Comparison of ENCODE assay signal across 14 mouse cellular contexts in the genomic region with DNA sequence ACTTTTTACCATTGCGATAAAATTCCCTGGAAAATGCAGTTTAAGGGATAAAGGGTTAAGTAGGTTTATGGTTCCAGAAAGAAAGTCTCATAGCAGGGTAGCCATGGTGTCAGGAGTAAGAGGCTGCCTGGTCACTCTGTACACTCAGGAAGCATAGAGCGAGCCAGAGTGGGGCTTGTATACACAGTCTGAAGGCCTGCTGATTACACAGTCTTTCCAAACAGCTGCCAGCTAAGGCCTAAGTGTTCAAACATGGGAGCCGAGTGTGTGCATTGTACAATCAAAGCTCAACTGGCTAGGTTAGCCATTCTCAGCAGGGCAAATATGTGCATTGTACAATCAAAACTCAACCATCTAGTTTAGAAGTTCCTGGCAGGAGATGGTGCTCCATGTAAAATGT.
DNase-seq lines count a peak whose midpoint lies in the region; ATAC-seq and TF ChIP-seq lines count a peak whose summit lies in the region.
"Had no signal": no experiment of that assay in that cellular context is flagged by ENCODE, and none has a peak within 500 bp of the region (broad histone marks: within the 10 kb centered on the region; RNA-seq: fewer than 3 reads in every experiment).

No protein-coding gene starts in this region.

- peak; percentile 19 for DNase-seq in midbrain, embryonic 14.5 days
- no peak for DNase-seq in midbrain, embryonic 10.5 days (ENCODE audit: low spot score)
- peak; percentile 73 for DNase-seq in lung, postnatal 25 days (ENCODE audit: low spot score)
- DNase-seq in gastrocnemius, adult 2 months: no peak
- DNase-seq in thymus, postnatal 4 days: no peak
- DNase-seq: adrenal gland, postnatal 25 days; cerebellum, postnatal 36 days; heart, postnatal 4 days; kidney, postnatal 25 days; layer of hippocampus, postnatal 36 days had no signal

- H3K4me3 ChIP-seq in midbrain, embryonic 14.5 days (replicated peaks; ENCODE audit: low read depth, low read length): no peak overlapping the region
- no peak overlapping the region for H3K4me3 ChIP-seq in midbrain, embryonic 10.5 days
- H3K4me3 ChIP-seq in liver, embryonic 16.5 days (ENCODE audit: low read depth, low read length): no peak overlapping the region
- H3K4me3 ChIP-seq in gastrocnemius, adult 2 months: no peak overlapping the region
- H3K4me3 ChIP-seq: forebrain, embryonic 13.5 days had no signal

- no peaks in the 10 kb centered on the region for H3K36me3 ChIP-seq in midbrain, embryonic 14.5 days (ENCODE audit: control insufficient read depth, insufficient read depth, low read length)
- no peaks in the 10 kb centered on the region for H3K36me3 ChIP-seq in midbrain, embryonic 10.5 days
- no peaks in the 10 kb centered on the region for H3K36me3 ChIP-seq in liver, embryonic 16.5 days (ENCODE audit: control insufficient read depth, insufficient read depth)

- no peak overlapping the region for H3K27ac ChIP-seq in midbrain, embryonic 14.5 days (replicated peaks; ENCODE audit: low read depth, low read length)
- no peak overlapping the region for H3K27ac ChIP-seq in midbrain, embryonic 10.5 days (replicated peaks)
- 0 out of 2 replicates have a peak overlapping the region, but pooled peaks have one; percentile 7 for H3K27ac ChIP-seq in liver, embryonic 16.5 days (ENCODE audit: low read length)
- H3K27ac ChIP-seq in gastrocnemius, adult 2 months: no peak overlapping the region
- H3K27ac ChIP-seq: forebrain, embryonic 13.5 days had no signal

- WGBS in midbrain, embryonic 14.5 days: 73% methylated on average over 3 of the region's 3 CpGs
- WGBS in midbrain, embryonic 10.5 days: 78% methylated on average over 3 of the region's 3 CpGs
- WGBS in liver, embryonic 16.5 days (ENCODE audit: insufficient replicate concordance): 41% methylated on average over 3 of the region's 3 CpGs

- H3K4me1 ChIP-seq in midbrain, embryonic 14.5 days (ENCODE audit: control insufficient read depth, insufficient read depth, low read length): no peaks in the 10 kb centered on the region
- H3K4me1 ChIP-seq in midbrain, embryonic 10.5 days: no peaks in the 10 kb centered on the region
- no peaks in the 10 kb centered on the region for H3K4me1 ChIP-seq in liver, embryonic 16.5 days (ENCODE audit: control insufficient read depth, low read depth, low read length)
- H3K4me1 ChIP-seq: forebrain, embryonic 13.5 days had no signal

- no peak overlapping the region for H3K4me2 ChIP-seq in midbrain, embryonic 14.5 days (ENCODE audit: low read length)
- H3K4me2 ChIP-seq in liver, embryonic 16.5 days (ENCODE audit: low read depth, low read length): no peak overlapping the region
- H3K4me2 ChIP-seq: forebrain, embryonic 13.5 days had no signal

- no peaks in the 10 kb centered on the region for H3K27me3 ChIP-seq in midbrain, embryonic 14.5 days (ENCODE audit: control insufficient read depth, insufficient read depth, low read length)
- no peaks in the 10 kb centered on the region for H3K27me3 ChIP-seq in midbrain, embryonic 10.5 days (ENCODE audit: low read depth, poor library complexity, severe bottlenecking)
- H3K27me3 ChIP-seq in liver, embryonic 16.5 days (ENCODE audit: control insufficient read depth, insufficient read depth, low read depth, low read length): no peaks in the 10 kb centered on the region
- H3K27me3 ChIP-seq: forebrain, embryonic 13.5 days had no signal

- intact Hi-C loops in gastrocnemius, adult 2 months (cut with DNase I): no loop called here

- no peak overlapping the region for H3K9ac ChIP-seq in midbrain, embryonic 14.5 days (replicated peaks; ENCODE audit: low read length)
- H3K9ac ChIP-seq in liver, embryonic 16.5 days (ENCODE audit: low read depth, low read length): no peak overlapping the region
- H3K9ac ChIP-seq: forebrain, embryonic 13.5 days had no signal

- H3K9me3 ChIP-seq in midbrain, embryonic 14.5 days (ENCODE audit: control insufficient read depth, low read length): no peaks in the 10 kb centered on the region
- H3K9me3 ChIP-seq in midbrain, embryonic 10.5 days (replicated peaks): no peaks in the 10 kb centered on the region
- no peaks in the 10 kb centered on the region for H3K9me3 ChIP-seq in liver, embryonic 16.5 days (replicated peaks; ENCODE audit: control insufficient read depth, low read length)
- H3K9me3 ChIP-seq: forebrain, embryonic 13.5 days had no signal

- no peak for TF ChIP-seq CTCF in gastrocnemius, adult 2 months (IDR thresholded peaks at IDR 0.05)

- no peak for ATAC-seq in midbrain, embryonic 14.5 days (ENCODE audit: low FRiP score, low TSS enrichment)
- ATAC-seq in liver, embryonic 16.5 days (ENCODE audit: low read depth): peak; percentile 96
- no peak for ATAC-seq in cerebellum, adult (ENCODE audit: insufficient number of reproducible peaks, low FRiP score, low TSS enrichment)
- ATAC-seq: forebrain, embryonic 13.5 days; inflammation-experienced regulatory T-cells, adult 6 months had no signal

Comparison
In these comparisons a context has a peak if more than half of its experiments do, and no peak if none do; other contexts are left out.
1. DNase-seq: peak in midbrain, embryonic 14.5 days (single experiment) and lung, postnatal 25 days (single experiment); none in midbrain, embryonic 10.5 days (single experiment), gastrocnemius, adult 2 months (single experiment) and thymus, postnatal 4 days (single experiment).